Mouse (Mus musculus) heart, embryonic 10.5 days (tissue): ENCODE measurements around the gene Sez6. TPM values are rescaled to one million over a fixed set of nuclear protein-coding genes. Genes with fewer than 3 reads are reported as not detected.

ENCODE experiments used
- DNase-seq: peaks from one replicate; pipeline ENCODE4 v3.0.0-alpha.2; 2017; ENCODE audit warnings: low spot score
- H3K27ac ChIP-seq: fragments of 300-500 bp; sonication (generic); 2 replicates; pipeline ENCODE4 v1.5.1; 2016; ENCODE audit warnings: mild to moderate bottlenecking
- H3K27me3 ChIP-seq: fragments of 300-500 bp; sonication (generic); 2 replicates; pipeline ENCODE4 v1.6.1; 2016; ENCODE audit warnings: mild to moderate bottlenecking; ENCODE audit not compliant: poor library complexity, insufficient read depth, severe bottlenecking
- H3K36me3 ChIP-seq: fragments of 300-500 bp; sonication (generic); 2 replicates; pipeline ENCODE4 v1.6.1; 2016; ENCODE audit warnings: mild to moderate bottlenecking, moderate library complexity
- H3K4me1 ChIP-seq: fragments of 300-500 bp; sonication (generic); 2 replicates; pipeline ENCODE4 v1.6.1; 2016; ENCODE audit warnings: mild to moderate bottlenecking
- H3K4me3 ChIP-seq: fragments of 300-500 bp; sonication (generic); 2 replicates; pipeline ENCODE4 v1.5.1; 2016; ENCODE audit warnings: mild to moderate bottlenecking, moderate library complexity
- H3K9me3 ChIP-seq: fragments of 300-500 bp; sonication (generic); 2 replicates; pipeline ENCODE4 v1.6.1; 2016; ENCODE audit warnings: mild to moderate bottlenecking, moderate library complexity
- WGBS: fragments of 180-500 bp; shearing (Covaris S2); methylation state at CpG from one replicate; pipeline ENCODE4 v1.1.7; 2016; 5-methylcytosine and 5-hydroxymethylcytosine counted together
- polyA plus RNA-seq: library from polyadenylated mRNA; unstranded; fragments of >200 nt; fragmentation: Nextera tagmentation; extraction: Ambion mirVana; gene quantifications from 2 replicates; pipeline ENCODE4 v1.2.1, GENCODE M21; 2016

Gene Sez6
- 0.05 and 0.30 TPM in 2 replicates for polyA plus RNA-seq

DNA sequence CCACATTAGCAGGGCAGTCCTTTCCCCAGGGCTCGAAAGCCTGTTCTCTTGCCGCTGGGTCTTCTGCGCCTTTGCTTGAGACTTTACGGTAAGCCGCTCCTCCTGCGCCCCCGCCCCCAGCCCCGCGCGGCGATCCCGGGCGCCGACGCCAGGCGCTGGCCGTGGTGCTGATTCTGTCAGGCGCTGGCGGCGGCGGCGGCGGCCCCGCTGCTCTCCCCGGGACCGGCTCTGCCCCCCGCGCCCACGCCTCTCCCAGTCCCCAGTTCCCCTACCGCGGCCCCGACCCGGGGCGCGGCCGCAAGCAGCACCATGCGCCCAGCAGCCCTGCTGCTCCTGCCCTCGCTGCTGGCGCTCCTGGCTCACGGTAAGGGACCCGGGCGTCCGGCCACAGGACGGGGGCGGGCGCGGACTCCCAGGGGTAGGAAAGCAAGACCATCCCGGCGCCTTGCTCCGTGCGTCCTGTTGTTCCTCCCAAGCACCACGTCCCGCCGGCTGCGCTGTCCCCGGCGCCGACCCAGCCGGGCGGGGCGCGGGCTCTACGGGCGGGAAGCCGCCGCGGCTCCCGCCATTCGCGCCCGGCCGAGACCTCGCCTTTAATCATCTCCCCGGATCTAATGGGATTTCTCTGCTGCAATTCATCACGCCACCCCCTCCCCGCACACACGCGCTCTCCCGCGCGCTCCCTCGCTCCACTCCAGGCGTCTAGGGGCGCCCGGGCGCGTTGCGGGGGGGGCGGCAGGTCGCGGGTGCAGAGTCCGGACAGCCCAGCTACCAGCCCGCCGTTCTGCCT, at the start of gene Sez6:
Gene Sez6, plus strand, starts transcription at position 50 of the 790 bp plus-strand sequence.
- no peaks in the 10 kb centered on the region for H3K9me3 ChIP-seq
- H3K27me3 ChIP-seq = peaks cover 95% of the 10 kb centered on the region
- no peak within 1 kb of the TSS for H3K27ac ChIP-seq
- H3K36me3 ChIP-seq = no peaks in the 10 kb centered on the region
- DNase-seq = peak; percentile 86
- under 1% methylated on average over 94 of the region's 94 CpGs for WGBS
- peaks cover 27% of the 10 kb centered on the region for H3K4me1 ChIP-seq
- H3K4me3 ChIP-seq = peak within 1 kb of the TSS; percentile 64

GRCm38 (mm10) chr11:77884524-77885245, 45.9 kb upstream of the Sez6 start:
- peak; percentile 86 for DNase-seq
- H3K4me3 ChIP-seq = peak overlapping the region; percentile 25
- 35% methylated on average over 10 of the region's 10 CpGs for WGBS
- H3K27ac ChIP-seq = peak overlapping the region; percentile 81
- peaks cover 41% of the 10 kb centered on the region for H3K4me1 ChIP-seq
- no peaks in the 10 kb centered on the region for H3K36me3 ChIP-seq
- 0 out of 2 replicates have a peak, but pooled peaks cover 4% of the 10 kb centered on the region for H3K27me3 ChIP-seq
- no peaks in the 10 kb centered on the region for H3K9me3 ChIP-seq

DNA sequence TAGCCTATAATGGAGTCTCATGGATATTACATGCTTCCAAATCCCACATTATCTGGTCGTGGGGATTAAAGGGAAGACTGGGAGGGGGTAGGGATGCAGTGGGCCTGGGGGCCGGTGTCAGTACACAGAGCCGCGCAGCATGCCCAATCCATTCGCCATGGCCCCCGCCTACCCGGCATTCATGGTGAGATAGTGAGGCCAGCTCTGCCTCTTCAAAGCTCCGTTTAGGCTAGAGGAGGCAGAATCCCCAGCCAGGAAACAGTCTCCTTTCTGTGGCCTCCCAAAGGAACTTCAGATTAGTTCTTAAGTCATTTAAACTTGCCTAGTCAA, 45.4 kb upstream of the Sez6 start:
- WGBS = 32% methylated on average over 8 of the region's 8 CpGs
- Histone ChIP-seq H3K9me3 (no peaks in the 10 kb centered on the region), H3K4me1 (peaks cover 41% of the 10 kb centered on the region), H3K4me3 (peak overlapping the region; percentile 25; the same call in 1 of the 2 replicates), H3K27me3 (0 out of 2 replicates have a peak, but pooled peaks cover 4% of the 10 kb centered on the region), H3K36me3 (no peaks in the 10 kb centered on the region), H3K27ac (peak overlapping the region; percentile 81)
- DNase-seq = no peak

GRCm38 (mm10) chr11:77887373-77887960, 43.1 kb upstream of the Sez6 start:
- Histone ChIP-seq H3K4me1 (peaks cover 41% of the 10 kb centered on the region), H3K27me3 (no peaks in the 10 kb centered on the region), H3K9me3 (no peaks in the 10 kb centered on the region), H3K4me3 (peak overlapping the region; percentile 6; the same call in 1 of the 2 replicates), H3K27ac (peak overlapping the region; percentile 81), H3K36me3 (no peaks in the 10 kb centered on the region)
- WGBS = 44% methylated on average over 17 of the region's 17 CpGs
- DNase-seq = peak; percentile 84

DNA sequence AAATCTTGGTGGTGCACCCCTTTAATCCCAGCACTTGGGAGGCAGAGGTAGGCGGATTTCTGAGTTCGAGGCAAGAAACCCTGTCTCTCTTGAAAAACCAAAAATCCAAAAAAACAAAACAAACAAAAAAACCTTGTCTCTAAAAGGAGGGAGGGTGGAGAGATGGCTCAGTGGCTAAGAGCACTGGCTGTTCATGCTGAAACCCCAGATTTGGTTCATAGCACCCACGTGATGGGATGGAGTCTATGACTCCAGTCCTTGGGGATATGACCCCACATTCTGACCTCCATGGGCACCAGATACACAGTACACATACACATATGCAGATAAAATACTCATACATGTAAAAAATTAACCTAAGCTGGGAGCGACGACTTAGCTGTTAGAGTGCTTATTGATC, 41.8 kb upstream of the Sez6 start:
- Histone ChIP-seq H3K9me3 (no peaks in the 10 kb centered on the region), H3K27me3 (no peaks in the 10 kb centered on the region), H3K36me3 (no peaks in the 10 kb centered on the region), H3K4me3 (no peak overlapping the region), H3K4me1 (peaks cover 53% of the 10 kb centered on the region), H3K27ac (no peak overlapping the region)
- no peak for DNase-seq
- 85% methylated on average over 5 of the region's 5 CpGs for WGBS

DNA sequence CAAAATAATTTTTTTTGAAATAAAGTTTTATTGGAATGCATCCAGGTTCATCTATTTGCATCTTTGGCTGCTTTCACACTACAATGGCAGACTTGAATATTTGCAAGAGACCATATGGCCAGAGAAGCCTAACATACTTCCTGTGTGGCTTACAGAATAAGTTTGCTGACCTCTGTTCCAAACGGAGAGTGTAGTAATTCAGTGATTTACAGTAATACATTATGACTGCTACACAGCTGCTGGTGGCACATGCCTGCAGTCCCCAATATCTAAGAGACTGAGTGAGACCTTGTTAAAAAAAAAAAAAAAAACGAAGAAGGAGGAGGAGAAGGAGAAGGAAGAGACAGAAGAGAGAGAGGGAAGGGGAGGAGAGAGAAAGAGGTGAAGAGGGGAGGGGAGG, 41.1 kb upstream of the Sez6 start:
- Histone ChIP-seq H3K27me3 (no peaks in the 10 kb centered on the region), H3K36me3 (no peaks in the 10 kb centered on the region), H3K4me1 (peaks cover 52% of the 10 kb centered on the region), H3K27ac (no peak overlapping the region), H3K4me3 (no peak overlapping the region), H3K9me3 (no peaks in the 10 kb centered on the region)
- 40% methylated on average over 1 of the region's 2 CpGs for WGBS
- no peak for DNase-seq

- Histone ChIP-seq H3K4me1 (peaks cover 40% of the 10 kb centered on the region), H3K4me3 (no peak overlapping the region), H3K9me3 (no peaks in the 10 kb centered on the region), H3K27ac (no peak overlapping the region), H3K36me3 (no peaks in the 10 kb centered on the region), H3K27me3 (peaks cover 5% of the 10 kb centered on the region)
- no peak for DNase-seq
- 65% methylated on average over 2 of the region's 2 CpGs for WGBS
These were observed 39.8 kb upstream of the Sez6 start for GRCm38 (mm10) chr11:77890648-77891258.

DNA sequence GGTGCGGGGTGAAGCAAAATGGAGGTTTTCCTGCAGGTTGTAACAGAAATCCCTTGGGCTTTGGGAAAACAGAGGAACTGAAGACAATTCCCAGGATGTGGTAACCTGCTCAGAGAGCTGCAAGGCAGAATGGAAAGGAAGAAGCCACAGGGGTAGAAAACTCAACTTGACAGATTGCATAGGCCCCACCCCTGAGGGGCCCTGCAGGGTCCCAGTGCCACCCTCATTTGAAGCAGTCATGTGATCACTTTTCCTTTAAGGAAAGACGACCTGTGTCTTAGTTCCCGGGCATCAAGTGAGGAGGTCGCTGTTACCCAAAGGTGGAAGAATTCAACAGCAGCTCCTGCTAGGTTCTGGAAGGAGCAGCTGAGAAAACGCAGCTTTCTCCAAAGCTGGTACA, 37.7 kb upstream of the Sez6 start:
- H3K9me3 ChIP-seq = no peaks in the 10 kb centered on the region
- H3K4me1 ChIP-seq = peaks cover 33% of the 10 kb centered on the region
- H3K36me3 ChIP-seq = no peaks in the 10 kb centered on the region
- DNase-seq = no peak
- WGBS = 13% methylated on average over 5 of the region's 5 CpGs
- H3K4me3 ChIP-seq = no peak overlapping the region
- 0 out of 2 replicates have a peak overlapping the region, but pooled peaks have one; percentile 69 for H3K27ac ChIP-seq
- peaks cover 27% of the 10 kb centered on the region for H3K27me3 ChIP-seq

GRCm38 (mm10) chr11:77893283-77893682, 37.3 kb upstream of the Sez6 start:
- peaks cover 31% of the 10 kb centered on the region for H3K27me3 ChIP-seq
- H3K4me3 ChIP-seq = peak overlapping the region; percentile 31; the same call in 1 of the 2 replicates
- H3K36me3 ChIP-seq = no peaks in the 10 kb centered on the region
- H3K4me1 ChIP-seq = peaks cover 31% of the 10 kb centered on the region
- H3K27ac ChIP-seq = peak overlapping the region; percentile 69
- WGBS = 36% methylated on average over 6 of the region's 6 CpGs
- no peak for DNase-seq
- no peaks in the 10 kb centered on the region for H3K9me3 ChIP-seq

- Histone ChIP-seq H3K27ac (peak within 1 kb of the TSS; percentile 69), H3K9me3 (no peaks in the 10 kb centered on the region), H3K27me3 (peaks cover 38% of the 10 kb centered on the region), H3K36me3 (no peaks in the 10 kb centered on the region), H3K4me1 (peaks cover 31% of the 10 kb centered on the region), H3K4me3 (peak within 1 kb of the TSS; percentile 31)
- peak; percentile 89 for DNase-seq
- WGBS = 25% methylated on average over 11 of the region's 11 CpGs
These were observed 36.5 kb upstream of the Sez6 start, which contains the start of gene Pipox for GRCm38 (mm10) chr11:77893787-77894718. Pipox (minus strand) TSS chr11:77894096.

GRCm38 (mm10) chr11:77894967-77895366, 35.6 kb upstream of the Sez6 start:
- Histone ChIP-seq H3K9me3 (no peaks in the 10 kb centered on the region), H3K27ac (no peak overlapping the region), H3K4me1 (peaks cover 31% of the 10 kb centered on the region), H3K27me3 (peaks cover 40% of the 10 kb centered on the region), H3K4me3 (no peak overlapping the region), H3K36me3 (no peaks in the 10 kb centered on the region)
- DNase-seq = no peak
- 73% methylated on average over 2 of the region's 2 CpGs for WGBS

DNA sequence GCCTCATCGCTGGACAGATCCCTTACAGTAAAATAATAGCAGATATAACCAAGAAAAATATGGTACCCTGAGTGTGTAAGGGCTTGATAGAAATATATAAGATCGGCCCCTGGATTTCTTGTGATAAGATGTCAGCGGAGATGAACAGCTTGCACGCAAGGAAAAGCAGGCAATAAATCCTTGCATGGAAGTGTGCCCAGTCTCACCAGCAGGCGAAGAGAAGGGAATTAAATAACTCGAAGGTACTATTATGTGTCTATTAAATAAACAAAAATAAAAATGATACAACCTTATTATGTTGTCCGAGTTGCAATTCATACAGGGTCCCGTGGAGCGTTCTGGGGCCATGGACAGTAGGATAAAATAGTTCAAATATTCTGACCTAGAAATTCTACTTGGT, 34.6 kb upstream of the Sez6 start:
- 86% methylated on average over 9 of the region's 9 CpGs for WGBS
- Histone ChIP-seq H3K27ac (no peak overlapping the region), H3K4me1 (peaks cover 31% of the 10 kb centered on the region), H3K27me3 (peaks cover 49% of the 10 kb centered on the region), H3K9me3 (no peaks in the 10 kb centered on the region), H3K36me3 (no peaks in the 10 kb centered on the region), H3K4me3 (no peak overlapping the region)
- no peak for DNase-seq
